Mouse (Mus musculus) Patski (cell line): ENCODE data around the gene Ranbp6. TPM values are rescaled to one million over a fixed set of nuclear protein-coding genes. Genes with fewer than 3 reads are reported as not detected.
A peak's percentile ranks its signal among the peaks of the same experiment; 100 is the strongest.

ENCODE experiments used
- ATAC-seq: fragments of 100-300 bp; one replicate; pipeline ENCODE4 v1.8.0; 2021
- CTCF ChIA-PET: fragments of 350-600 bp; sonication (Branson Sonifier 250); formaldehyde crosslinking; loops from one replicate; lab custom pipeline; 2022; ENCODE audit warnings: inconsistent platforms; lab: Charles Lee
- POLR2A ChIA-PET: fragments of 350-600 bp; sonication (Branson Sonifier 250); formaldehyde crosslinking; loops from one replicate; lab custom pipeline; 2022; ENCODE audit warnings: antibody characterized with exemption, inconsistent platforms; lab: Charles Lee
- DNase-seq: peaks from one replicate; pipeline ENCODE4 v3.0.0-alpha.2; 2011; ENCODE audit warnings: low read depth, low spot score
- H3K27me3 ChIP-seq: fragments of 371-371 bp; one replicate; pipeline ENCODE4 v1.5.1; 2021
- CTCF ChIP-seq: fragments of 100-300 bp; IDR thresholded peaks from one replicate; pipeline ENCODE4 v1.5.1; 2021
- in situ Hi-C: fragments of 300-500 bp; cut with MboI; formaldehyde crosslinking; loops from 3 replicates; pipeline ENCODE4 v1.11.1; 2018; ENCODE audit warnings: low pct_unique_long_range_greater_than_20kb, mixed read lengths
- polyA plus RNA-seq: library from polyadenylated mRNA; unstranded; gene quantifications from one replicate; pipeline ENCODE4 v1.2.3, GENCODE M21; 2021

Ranbp6 gene
- polyA plus RNA-seq, 1 experiment from 2014 or later = 16.1 TPM

DNA sequence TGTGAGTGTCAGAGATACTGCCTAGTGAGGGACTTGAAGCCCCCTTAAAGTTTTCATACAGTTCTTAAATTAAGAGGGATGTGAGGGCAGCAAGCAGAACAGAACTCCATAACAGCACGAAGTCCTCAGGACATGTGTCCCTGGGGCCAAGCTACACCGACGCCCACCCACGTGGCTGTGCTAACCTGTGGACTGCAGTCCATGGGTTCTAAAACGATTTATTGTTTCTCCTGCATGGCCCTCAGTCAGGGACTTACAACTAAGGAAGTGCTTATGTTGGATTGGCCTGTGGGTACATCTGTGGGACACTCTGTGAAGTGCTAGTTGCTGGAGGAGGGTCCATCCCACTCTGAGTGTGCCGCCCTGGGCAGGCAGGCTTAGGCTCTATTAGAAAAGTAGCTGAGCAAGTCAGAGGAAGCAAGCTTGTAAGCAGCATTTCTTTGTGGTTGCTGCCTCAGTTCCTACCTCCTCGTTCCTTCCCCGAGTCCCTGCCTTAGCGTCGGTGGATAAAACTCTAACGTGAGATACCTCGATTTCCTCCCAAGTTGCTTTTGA lies 10.8 kb upstream of the Ranbp6 start:
- in situ Hi-C loops = loop anchor here (5.0 kb wide), 1 partner anchor 146 kb away; no protein-coding TSS in a partner anchor
- POLR2A ChIA-PET = interaction anchor here (1.0 kb wide), 1 partner anchor 10 kb away, joined by 4 read pairs; the partner anchor contains the start of gene Ranbp6
- TF ChIP-seq CTCF = no peak
- ATAC-seq = no peak
- DNase-seq = no peak
- CTCF ChIA-PET = interaction anchor here (0.8 to 10.2 kb wide), 13 partner anchors 14 to 386 kb away, joined by 3 to 80 read pairs (median 3); no protein-coding TSS in a partner anchor
- no peaks in the 10 kb centered on the region for H3K27me3 ChIP-seq

- ChIA-PET POLR2A (interaction anchor here (1.2 kb wide), 1 partner anchor 137 kb away, joined by 4 read pairs; no protein-coding TSS in a partner anchor), CTCF (interaction anchor here (0.6 to 10.2 kb wide), 17 partner anchors 12 to 239 kb away, joined by 3 to 80 read pairs (median 4); no protein-coding TSS in a partner anchor)
- no peaks in the 10 kb centered on the region for H3K27me3 ChIP-seq
- DNase-seq = no peak
- ATAC-seq = peak; percentile 47
- in situ Hi-C loops = loop anchor here (5.0 kb wide), 1 partner anchor 144 kb away; no protein-coding TSS in a partner anchor
- peak; percentile 64 for TF ChIP-seq CTCF
Observed at GRCm38 (mm10) chr19:29820966-29821365, 8.2 kb upstream of the Ranbp6 start.

DNA sequence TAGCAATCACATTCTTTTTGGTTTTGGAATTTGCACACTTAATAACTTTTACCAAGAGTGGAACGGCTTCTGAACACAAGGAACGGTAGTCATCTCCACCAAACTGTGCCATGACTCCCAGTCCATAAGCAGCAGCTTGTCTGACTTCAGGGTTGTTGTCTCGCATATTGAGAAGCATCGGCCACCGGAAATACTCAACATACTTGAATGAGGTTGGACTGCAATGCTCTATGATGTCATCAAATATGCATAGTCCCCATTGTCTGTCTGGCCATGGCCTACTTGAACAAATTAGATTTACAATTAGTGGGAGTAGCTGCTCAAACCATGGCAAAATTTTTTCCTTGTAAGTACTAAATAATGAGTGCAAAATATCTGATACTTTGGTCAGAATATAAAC lies 2.8 kb downstream of the Ranbp6 start:
- no peaks in the 10 kb centered on the region for H3K27me3 ChIP-seq
- no peak for DNase-seq
- ATAC-seq = no peak
- in situ Hi-C loops = loop anchor here (5.0 kb wide), 1 partner anchor 73 kb away; no protein-coding TSS in a partner anchor
- no peak for TF ChIP-seq CTCF
- CTCF ChIA-PET = interaction anchor here (4.4 kb wide), 1 partner anchor 10 kb away, joined by 19 read pairs; no protein-coding TSS in a partner anchor
- POLR2A ChIA-PET = no interaction called here

DNA sequence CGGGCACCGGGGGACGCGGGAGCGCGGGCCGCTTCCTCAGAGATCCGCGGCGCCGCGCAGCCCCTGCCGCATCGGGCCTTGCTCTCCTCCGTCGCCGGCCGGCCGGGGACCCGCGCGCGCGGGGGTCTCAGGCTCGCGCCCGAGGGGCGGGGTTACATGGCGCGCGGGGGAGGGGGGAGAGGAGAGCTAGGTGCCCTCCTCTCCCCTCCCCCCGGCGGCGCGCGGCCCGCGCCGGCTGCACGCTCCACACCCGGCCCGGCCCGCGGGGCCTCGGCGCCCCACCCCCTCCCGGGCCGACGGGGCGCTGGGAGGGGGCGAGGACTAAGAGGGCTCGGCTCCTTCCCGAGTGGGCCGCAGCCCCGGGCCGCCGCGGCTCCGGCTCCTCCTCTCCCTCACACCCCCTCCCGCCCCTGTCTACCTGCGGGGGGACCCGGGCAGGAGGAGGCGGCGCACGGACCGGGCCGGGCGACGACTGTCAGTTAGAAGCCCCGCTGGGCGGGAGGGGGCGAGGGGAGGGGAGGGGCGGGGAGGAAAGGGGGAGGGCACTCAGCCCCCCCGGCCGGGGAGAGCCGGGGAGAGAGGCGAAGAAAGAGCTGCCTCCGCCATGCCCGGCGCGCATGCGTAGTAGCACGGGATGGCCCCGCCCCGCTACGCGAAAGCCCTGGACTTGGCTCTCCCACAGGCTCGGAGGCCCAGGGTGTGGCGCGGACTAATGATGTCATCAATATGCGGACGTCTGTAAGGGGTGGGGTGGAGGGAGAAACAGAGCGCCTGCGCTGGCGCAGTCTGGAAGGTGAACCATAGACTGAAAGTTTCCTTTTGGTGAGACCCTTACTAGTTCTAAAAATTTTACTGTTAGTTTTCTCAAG lies 6.6 kb downstream of the Ranbp6 start, which contains the start of gene 9930021J03Rik:
9930021J03Rik (minus strand) TSS at position 73 of the 869 bp plus-strand sequence.
- no peak for TF ChIP-seq CTCF
- ATAC-seq (peak; percentile 72), DNase-seq (peak; percentile 88)
- ChIA-PET CTCF (interaction anchor here (1.3 to 1.4 kb wide), 2 partner anchors 10 to 65 kb away, joined by 4 read pairs; no protein-coding TSS in a partner anchor), POLR2A (no interaction called here)
- in situ Hi-C loops = no loop called here
- H3K27me3 ChIP-seq = no peaks in the 10 kb centered on the region

GRCm38 (mm10) chr19:29805101-29805916 lies 7.5 kb downstream of the Ranbp6 start:
- ATAC-seq = peak; percentile 52

DNA sequence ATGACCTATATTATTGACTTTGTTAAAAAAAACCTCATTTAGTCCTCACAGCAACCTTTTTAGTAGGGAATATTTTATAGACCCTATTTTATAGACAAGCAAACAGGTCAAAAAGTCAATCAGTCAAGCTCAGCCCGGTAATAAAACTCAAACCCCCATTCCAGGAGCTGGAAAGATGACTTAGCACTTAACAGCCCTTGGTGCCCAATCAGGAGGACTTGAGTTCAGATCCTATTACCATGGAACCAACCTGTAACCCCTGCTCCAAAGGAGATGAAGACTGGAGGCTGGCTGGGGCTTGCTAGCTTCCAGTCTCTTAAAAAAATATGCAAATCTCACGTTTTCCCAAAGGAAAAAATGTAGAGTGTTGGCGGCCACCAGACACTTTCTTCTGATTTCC lies 8.8 kb downstream of the Ranbp6 start:
- CTCF ChIA-PET = no interaction called here
- POLR2A ChIA-PET = interaction anchor here (0.6 kb wide), 1 partner anchor 18 kb away, joined by 3 read pairs; no protein-coding TSS in a partner anchor

More at GRCm38 (mm10) chr19:29805101-29805916, 7.5 kb downstream of the Ranbp6 start:
- no peak for DNase-seq
- no peaks in the 10 kb centered on the region for H3K27me3 ChIP-seq
- POLR2A ChIA-PET = no interaction called here
- CTCF ChIA-PET = no interaction called here
- no peak for TF ChIP-seq CTCF
- in situ Hi-C loops = no loop called here

GRCm38 (mm10) chr19:29797371-29797770 lies 15.4 kb downstream of the Ranbp6 start:
- H3K27me3 ChIP-seq = no peaks in the 10 kb centered on the region
- CTCF ChIA-PET = no interaction called here
- no peak for TF ChIP-seq CTCF
- in situ Hi-C loops = no loop called here
- ATAC-seq (no peak), DNase-seq (no peak)
- POLR2A ChIA-PET = no interaction called here

More for the DNA sequence above, 8.8 kb downstream of the Ranbp6 start:
- no peak for TF ChIP-seq CTCF
- in situ Hi-C loops = no loop called here
- ATAC-seq = no peak
- H3K27me3 ChIP-seq = no peaks in the 10 kb centered on the region
- DNase-seq = no peak

DNA sequence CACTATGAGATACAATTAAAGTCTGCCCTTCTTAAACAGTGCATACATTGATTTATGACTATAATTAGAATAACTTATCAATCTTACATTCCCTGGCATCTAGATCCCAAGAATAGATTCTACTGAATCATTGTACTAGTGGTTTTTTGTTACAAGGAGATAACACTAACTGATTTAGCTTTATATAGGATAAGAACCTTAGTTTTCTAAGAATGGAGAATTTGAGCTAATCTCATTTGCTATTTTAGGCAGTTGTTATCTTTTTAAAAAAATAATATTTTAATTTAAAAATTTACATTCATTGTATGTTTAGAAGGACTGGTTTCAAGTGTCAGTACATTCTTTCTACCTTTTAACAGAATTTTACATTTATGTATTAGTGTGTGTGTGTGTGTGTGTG lies 24.8 kb downstream of the Ranbp6 start:
- TF ChIP-seq CTCF = no peak
- DNase-seq (no peak), ATAC-seq (no peak)
- ChIA-PET POLR2A (no interaction called here), CTCF (no interaction called here)
- in situ Hi-C loops = no loop called here
- H3K27me3 ChIP-seq = no peaks in the 10 kb centered on the region

DNA sequence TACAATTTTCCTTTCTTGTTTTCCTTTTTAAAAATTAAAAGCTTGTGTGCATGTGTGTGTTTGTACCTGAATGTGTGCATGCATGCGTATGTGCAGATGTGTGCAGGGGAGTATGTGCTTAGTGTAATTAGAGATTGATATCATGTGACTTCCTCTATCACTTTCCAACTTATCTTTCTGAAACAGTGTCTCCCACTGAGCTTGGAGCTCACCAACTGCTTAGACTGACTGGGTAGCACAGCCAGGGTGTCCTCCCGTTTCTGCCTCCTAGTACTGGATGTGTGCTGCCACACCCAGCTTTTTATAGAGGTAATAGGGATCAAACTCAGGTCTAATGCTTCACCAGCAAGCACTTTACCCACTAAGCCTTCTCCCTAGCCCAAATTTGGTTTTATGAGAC lies 29.9 kb downstream of the Ranbp6 start:
- ChIA-PET CTCF (interaction anchor here (0.7 to 1.3 kb wide), 2 partner anchors 19 to 158 kb away, joined by 3 read pairs; no protein-coding TSS in a partner anchor), POLR2A (no interaction called here)
- ATAC-seq = no peak
- in situ Hi-C loops = no loop called here
- no peak for DNase-seq
- TF ChIP-seq CTCF = no peak
- H3K27me3 ChIP-seq = no peaks in the 10 kb centered on the region

Other genes with a start within 250 kb of the Ranbp6 start
- 94.4 TPM for gene Ermp1, start 164.6 kb downstream of the Ranbp6 start, polyA plus RNA-seq
- 0.31 TPM for gene Mlana, start 115.2 kb downstream of the Ranbp6 start, polyA plus RNA-seq
- 27.8 TPM for gene 9930021J03Rik, start 7.0 kb downstream of the Ranbp6 start, polyA plus RNA-seq
- gene Il33, start 112.1 kb upstream of the Ranbp6 start, polyA plus RNA-seq = 7.0 TPM
- not detected for gene Trpd52l3, start 190.8 kb upstream of the Ranbp6 start, polyA plus RNA-seq
- gene Uhrf2, start 217.5 kb upstream of the Ranbp6 start, polyA plus RNA-seq = 65.1 TPM